Mouse (Mus musculus): ENCODE data around the gene Pomp.

The Pomp gene

DNA sequence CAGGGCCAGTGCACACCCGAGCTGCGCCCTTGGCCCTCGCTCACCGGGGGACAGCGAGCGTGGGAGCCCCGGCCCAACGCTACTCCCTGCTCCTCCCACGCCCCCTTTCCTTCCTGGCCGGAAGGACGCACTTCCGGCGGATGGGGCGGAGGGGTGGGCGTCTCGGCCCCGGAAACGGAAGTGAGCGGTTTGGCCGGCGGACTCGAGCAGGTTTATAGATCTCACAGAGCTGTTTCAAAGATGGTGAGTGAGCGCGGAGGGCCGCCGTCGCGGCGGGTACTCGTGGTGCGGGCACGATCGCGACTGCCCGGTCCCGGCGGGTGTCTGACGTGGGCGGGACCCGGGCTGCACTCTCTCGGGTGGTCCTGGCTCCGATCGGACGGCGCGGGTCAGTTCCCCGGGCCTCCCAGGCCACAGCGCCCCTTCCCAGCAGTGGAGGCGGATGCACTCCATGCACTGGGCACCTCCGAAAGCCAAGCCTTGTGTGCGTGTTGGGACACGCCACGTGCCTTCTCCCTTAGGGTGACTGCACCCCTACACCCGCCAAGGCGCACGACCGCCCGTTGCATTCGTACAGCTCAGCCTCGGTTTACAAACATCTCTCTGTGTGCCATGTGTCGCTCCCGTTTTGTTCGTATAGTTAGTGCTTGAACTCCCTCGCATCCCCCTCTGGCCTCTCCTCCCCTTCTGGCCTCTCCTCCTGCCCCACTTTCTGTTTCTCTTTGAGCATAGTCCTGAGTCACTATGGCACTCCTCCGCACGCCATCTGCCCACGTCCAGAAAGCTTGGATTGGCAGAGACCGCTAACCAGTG, at the start of gene Pomp:
Gene Pomp, plus strand, starts transcription at position 13 of the 813 bp plus-strand sequence.
- DNase-seq (ENCODE audit: low spot score) = peak; percentile 92

DNA sequence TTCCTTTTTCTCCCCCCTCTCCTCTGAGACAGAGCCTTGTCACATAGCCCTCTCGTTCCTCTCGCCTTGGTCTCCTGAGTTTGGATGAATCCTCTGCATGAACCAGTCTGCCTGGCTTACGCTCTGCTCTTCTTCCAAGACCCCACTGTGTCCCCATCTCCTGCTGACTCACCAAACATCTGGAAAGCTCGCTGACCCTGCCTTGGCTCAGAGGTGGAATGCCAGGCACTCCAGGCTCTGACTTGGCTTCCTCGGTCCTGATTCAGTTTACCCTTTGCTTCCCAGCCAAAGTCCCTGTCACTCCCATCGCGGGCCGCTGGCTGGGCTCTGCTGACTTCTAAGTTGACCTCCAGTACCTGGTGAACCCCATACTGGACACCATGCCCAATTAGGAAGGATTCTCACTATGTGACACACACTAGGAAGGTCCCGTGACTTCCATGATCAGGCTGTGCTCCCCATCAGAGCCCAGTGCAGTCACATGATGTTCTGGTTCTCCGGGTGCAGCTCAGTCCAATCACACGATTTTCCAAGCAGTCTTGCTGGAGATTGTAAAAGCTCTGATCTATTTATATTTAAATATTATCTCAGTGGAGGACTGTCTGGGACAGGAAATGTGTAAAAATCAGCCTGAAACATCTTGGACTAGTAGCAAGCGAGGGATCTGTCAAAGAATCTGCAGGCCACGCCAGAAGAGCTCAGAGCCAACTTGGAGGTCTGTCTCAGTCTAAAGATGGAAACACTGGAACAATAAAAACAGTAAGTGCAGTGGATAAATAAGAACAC, 47.8 kb upstream of the Pomp start:
- no peak for DNase-seq (ENCODE audit: low spot score)

DNA sequence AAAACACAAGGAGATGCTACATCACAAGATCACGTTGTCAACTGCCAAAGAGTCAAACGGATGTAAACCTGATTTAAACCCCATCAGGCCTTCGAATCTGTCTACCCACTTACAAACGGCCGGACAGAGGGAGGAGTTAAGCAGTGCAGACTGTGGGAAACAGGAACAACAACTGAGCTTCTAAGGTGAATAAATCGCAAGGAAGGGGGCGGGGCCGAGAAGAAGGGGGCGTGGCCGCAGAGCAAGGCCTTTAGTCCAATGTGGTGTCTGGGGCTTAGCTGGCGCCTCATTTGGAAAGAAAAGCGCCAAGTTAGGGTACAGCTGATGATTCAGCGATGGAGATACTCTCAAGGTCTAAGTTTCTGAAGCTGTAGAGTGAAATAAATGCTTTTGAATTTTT, 45.3 kb upstream of the Pomp start:
- no peak for DNase-seq (ENCODE audit: low spot score)

DNA sequence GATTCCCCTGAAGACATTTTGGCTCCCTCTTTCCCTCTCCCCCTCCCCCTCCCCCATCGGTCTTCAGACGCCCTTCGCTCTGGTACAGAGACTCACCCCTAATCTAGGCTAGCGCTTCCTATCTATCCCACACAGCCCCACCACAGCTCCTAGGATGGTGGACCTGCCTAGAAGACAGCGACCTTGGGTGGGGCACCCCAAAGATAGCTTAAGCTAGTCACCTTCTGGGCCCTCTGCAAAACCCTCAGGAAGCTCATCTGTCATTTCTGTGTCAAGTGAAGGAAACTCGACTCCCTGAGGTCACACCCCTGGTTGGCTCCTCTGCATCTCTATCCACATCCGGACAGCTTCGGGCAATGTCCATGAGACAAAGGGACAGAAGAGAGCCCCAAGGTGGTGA, 44.7 kb upstream of the Pomp start:
- DNase-seq (ENCODE audit: low spot score) = no peak

DNA sequence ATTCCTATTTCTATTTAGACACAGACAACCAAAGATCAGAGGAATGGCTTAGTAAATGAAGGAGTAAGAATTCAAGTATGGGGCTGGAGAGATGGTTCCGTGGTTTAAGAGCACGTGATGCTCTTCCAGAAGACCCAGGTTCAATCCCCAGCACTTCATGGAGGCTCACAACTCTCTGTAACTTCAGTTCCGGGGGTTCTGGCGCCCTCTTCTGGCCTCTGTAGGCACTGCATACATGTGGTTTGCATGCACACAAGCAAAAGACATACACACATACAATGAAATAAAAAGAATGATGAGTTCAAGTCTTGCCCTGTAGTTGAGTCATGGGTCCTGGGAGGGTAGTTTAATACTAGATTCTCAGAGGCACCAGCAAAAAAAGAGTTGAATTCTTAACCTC, 43.8 kb upstream of the Pomp start:
- DNase-seq (ENCODE audit: low spot score) = no peak

DNA sequence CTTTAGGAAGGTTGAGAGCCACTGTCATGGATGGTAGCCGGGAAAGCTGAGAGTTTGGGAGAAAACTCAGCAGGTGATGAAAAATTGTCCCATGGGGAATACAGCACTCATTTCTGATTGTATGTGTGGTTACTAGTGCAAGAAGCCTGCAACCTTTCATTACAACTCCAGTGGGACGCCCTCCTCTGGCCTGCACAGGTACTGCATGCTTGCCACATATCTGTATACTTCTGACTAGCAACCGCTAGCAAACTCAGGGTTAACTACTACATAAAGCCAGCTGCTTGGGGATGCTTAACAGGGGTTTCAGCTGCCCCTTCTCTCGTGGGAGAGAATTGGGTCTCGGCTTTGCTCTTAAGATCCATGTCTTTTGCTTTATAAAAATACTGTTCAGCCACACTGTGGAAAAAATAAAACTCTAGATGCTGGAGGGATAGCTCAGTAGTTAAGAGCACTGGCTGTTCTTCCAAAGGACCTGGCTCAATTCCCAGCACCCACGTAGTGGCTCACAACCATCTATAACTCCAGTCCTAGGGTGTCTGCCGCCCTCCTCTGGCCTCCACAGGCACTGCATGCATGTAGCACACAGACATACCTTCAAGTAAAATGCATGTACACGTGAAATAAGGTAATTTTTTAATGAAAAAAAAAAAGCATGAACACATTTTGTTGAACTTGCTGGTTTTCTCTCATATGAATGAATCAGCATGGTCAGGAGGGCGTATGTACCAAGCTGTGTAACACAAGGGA, 42.3 kb upstream of the Pomp start:
- no peak for DNase-seq (ENCODE audit: low spot score)

DNA sequence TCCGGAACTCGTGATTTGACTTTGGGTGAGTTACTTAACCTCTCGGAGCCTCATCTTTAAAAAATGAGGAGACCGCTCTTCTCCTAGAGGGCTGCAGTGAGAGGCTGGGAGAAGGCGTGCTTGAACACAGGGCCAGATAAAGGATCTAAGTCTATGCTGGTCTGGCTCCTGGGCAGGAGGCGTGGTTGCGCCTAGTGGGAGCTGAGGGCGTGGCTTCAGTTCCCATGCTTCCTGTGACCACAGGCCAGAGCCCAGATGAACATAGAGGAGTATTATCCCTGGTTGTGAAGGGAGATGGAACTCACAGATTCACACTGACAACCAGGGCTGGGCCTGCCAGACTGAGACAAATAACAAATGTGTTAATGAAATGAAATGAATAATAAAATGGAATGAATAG, 41.4 kb upstream of the Pomp start:
- DNase-seq (ENCODE audit: low spot score) = no peak

DNA sequence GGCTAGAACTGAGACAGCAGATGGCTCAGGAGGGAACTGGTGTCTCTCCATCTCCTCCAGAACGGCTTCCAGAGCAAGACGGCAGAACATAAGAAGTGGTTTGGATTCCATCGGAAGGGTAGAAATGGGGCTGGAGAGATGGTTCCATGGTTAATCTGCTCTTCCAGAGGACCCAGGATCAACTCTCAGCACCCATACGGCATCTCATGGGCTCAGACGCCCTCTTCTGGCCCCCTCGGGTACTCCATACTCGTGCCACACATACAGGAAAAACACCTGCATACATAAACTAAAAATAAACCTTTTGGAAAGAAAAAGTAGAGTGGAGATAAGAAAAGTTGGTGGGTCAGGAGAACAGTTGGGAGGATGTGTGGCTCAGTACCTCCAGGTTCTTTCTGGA, 40.4 kb upstream of the Pomp start:
- no peak for DNase-seq (ENCODE audit: low spot score)

DNA sequence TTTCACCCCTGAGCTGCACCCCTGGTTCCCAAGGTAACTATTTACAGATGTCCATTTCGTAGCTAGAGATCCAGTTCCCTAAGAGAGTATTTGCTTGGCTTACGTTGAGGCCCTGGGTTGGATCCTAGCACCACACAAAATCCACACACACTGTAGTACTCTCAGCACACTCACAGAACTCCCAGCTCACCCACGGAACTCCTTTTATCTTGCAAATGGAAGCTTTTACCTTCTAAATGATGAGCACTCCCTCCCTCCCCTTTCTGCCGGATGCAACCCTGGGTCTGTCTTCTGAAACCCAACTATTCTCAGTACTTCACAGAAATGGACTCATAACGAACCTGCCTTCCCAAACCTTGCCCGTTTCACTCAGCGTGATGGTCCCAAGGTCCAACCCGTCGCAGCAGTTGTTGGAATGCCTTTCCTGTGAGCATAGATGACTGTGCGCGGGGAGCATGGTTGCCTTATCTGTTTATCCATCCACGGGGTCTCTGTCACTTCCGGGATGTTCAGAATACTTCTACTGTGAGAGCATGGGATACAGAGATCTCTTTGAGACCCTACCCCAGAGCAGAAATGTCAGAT, 36.1 kb upstream of the Pomp start:
- no peak for DNase-seq (ENCODE audit: low spot score)

DNA sequence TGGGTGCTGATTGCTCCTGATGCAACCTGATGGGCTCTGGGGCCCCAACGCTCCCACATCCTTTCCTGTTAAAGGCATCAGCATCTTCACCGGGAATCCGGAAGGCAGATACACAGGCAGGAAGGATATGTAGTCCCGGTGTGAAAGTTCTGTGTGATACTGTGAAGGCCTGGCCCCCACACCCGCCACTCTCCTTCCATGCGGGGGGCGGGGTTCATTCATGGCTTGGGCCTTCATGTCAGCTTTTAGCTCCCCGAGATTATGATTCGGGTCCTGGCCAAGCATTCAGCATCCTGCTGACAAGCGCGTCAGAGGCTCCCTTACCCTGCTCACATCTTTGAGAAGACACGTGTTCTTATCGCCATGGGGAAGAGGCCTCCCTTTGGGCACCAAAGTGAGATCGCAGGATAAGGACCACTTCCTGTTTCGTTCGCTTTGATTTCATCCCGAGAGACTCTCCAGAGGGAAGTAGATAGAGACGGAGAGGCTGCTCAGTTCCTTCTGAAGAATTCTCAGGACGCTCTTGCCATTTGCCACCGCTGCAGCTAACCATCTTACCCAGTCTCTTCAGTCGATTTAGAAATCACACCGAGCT, 34.8 kb upstream of the Pomp start:
- DNase-seq (ENCODE audit: low spot score) = no peak

DNA sequence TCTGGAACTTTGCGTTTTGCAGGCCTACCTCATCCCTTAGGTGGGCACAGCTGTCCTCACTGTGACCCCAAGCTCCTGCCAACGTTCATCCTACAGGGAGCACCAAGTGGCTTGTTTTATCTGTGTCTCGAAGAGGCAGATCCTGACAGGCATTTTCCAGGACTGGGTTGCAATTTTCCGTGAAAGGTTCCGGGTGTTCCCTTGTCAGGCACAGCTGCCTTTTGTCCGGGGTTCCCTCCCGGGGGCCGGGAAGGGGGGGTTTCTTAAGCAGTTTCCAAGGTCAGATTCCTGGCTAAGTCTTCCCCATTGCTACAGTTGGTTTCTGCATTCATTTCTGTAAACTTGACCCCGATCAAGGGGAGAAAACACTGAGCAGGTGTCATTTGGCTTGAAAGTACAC, 34.2 kb upstream of the Pomp start:
- DNase-seq (ENCODE audit: low spot score) = no peak

DNA sequence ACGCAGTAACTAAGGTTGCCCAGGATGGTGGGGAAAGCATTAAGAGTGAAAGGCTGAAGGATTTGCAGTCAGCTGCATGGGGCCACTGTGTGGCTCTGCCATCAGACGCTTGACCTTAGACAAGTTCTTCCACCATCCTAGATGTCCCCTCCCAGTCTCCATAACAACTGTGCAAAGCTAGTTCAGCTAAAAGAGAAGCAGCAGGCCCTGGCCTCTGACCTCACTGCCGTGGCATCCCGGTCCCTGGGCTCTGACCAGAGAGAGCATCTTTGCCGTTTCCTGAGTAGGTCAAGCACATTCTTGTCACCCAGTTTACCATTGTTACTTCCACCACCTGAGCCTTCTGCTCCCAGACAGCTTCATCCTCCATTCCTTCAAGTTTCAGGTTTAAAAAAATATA, 33.7 kb upstream of the Pomp start:
- no peak for DNase-seq (ENCODE audit: low spot score)

DNA sequence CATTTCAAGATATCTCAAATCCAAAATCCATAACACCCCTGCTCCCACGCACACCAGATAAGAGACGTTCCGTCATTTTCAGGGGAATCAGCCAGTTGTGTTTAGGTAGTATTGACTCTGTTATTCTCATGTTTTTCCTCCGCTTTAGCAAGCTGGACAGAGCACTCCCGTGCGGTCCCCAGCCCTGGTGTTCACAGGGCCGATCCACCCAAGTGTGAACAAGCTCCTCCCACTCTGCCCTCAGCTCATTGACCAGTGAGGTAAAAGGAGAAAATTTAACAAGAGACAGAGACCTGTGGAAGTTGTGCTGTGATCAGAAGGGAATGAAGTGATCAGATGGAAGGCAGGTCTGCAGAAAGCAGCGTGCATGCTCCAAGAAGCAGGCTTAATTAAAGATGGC, 31.4 kb upstream of the Pomp start:
- no peak for DNase-seq (ENCODE audit: low spot score)

DNA sequence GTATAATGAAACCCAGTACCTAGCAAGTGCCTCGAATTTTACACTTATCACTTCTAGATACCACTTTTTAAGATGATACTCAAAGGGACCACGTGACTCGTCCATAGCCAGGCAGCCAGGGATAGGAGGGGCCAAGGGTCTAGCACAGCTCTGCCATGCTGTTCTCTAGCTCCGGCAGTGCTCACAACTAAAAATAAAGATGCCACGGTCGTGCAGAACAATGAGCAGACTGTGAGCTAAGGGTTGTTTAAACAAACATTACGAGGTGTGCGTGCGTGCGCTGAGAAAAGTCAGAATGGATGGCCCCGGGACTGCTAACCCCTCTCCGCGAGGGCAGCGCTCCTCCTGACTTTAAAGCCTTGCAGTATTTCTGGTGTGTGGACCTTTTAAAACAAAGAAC, 27.4 kb upstream of the Pomp start:
- no peak for DNase-seq (ENCODE audit: low spot score)

DNA sequence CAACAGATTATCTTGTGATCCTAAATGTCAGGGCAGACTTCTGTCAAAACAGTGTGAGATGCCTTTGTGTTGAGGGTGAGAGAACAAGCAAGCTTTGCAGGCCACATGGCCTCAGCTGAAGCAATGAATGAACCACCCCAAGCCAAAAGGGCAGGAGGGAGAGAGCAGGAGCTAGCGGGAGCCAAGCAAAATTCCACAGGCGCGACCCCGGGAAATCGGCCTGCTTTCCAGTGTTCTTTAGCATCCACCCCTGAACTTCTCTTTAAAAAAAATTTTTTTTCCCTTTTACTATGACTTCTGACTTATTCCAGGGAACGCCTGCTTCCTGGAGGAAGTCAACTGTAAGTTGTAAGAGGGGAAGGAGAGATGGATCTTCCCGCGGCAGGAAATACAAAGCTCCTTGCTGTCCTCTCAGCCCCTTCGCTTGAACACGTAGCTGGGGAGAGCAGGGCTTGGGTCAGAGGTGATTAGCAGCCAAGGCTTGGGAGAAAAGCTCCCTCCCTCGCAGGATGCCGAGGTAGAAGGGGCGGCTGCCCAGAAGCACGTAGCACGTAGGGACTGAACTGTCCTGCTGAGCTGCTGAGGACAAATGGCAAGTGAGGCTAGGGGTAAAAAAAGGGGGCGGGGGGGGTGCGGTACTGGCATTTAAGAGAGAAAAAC, 25.3 kb upstream of the Pomp start:
- DNase-seq (ENCODE audit: low spot score) = no peak

DNA sequence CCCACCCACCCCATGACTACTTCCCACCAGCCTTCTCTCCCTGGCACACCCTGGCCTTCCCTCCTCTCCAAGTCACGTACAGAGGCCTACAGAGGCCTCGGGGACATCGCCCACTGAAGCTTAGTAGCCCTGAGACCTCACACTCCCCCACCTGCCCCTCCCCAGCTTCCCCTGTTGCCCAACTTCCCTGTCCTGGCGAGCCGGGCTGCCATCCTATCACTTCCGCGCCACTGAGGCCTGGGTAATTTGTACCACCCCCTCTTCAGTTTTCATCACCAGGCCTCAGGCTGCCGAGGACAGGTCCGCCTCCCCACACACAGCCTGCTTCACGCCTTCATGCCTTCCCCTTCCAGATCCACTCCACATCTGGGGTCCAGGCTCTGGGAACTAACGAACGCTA, 20.8 kb upstream of the Pomp start:
- DNase-seq (ENCODE audit: low spot score) = no peak

DNA sequence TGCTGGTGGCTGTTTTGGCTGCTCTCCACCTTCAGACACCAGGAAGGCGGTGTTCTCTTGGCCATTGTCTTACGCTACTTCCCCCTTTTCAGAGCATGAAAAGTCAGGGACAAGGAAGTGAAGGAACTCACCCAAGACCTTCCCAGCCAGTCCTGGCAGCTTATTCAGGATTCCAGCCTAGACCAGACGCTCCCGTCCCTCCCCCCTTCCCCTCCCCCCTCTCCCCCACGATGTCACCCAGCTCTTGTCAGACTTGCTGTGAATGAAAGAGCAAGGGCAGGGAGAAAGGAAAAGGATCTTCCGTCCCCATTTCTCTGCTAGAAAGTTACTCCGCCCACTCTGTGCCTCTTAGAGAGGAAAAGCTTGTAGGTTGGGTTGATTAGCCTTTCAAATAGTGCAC, 16.9 kb upstream of the Pomp start:
- no peak for DNase-seq (ENCODE audit: low spot score)

DNA sequence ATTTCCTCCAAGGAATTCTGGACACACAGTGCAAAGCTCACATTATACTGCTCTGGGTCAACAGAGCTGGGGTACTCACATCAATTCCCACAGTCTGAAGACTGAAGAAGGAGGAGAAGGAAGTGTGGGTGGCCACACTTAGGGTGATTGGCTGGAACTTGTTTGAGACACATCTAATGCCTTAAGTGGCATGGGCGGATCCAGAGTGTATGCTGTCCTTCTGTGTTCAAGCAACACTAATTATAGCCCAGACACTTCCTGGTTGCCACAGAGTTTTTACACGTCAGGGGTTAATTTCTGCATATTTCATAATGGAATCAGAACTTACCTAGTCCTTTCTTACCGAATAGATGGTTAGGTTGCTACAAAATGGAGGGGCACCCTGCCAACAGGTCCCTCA, 14.9 kb upstream of the Pomp start:
- DNase-seq (ENCODE audit: low spot score) = no peak

DNA sequence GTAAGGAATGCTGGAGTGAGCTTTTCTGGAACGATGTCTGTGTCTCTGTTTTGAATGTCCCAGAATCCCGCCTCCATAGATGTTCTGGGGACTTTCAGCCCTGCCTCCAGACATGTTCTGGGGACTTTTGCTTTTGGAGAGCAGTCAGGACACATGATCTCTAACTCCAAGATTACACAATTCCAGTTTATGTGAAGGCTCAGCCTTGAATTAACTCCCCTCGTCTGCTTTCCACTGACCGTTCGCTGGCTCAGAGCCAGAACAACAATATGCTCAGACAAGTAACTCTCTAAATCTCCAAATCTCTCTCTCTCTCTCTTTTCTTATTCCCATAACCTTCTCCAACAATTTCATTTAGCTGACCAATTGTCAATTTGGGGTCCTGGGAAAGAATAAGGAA, 12.9 kb upstream of the Pomp start:
- no peak for DNase-seq (ENCODE audit: low spot score)

DNA sequence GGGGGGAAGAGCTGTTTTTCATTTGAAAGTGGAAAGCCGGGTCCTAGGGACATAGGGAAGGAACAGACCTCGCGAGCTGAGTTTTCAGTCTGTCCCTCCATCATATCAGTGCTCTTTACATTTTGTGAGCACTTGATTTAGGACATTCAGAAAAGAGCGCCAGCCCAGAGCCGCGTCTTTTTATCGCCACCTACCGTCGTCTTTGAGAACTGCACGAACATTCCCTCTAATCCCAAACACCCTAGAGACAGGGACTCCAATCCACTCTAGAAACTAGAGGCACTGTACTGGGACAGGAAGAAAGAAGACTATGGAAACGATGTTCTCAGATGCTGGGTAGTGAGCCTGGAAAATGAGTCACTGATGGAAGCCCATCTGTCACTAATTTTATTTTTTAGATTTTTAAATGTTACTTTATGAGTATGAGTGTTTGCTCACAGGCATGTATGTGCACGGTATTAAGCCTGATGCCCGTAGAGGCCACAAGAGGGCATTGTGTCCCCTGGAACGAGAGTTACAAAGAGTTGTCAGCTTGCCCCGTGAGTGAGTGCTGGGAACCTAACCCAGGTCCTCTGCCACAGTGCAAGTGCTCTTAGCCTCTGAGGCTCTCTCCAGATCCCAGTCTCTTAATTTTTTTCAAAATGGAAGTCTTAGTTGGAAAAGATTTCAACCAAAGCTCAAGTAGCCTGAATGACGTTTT, 11.9 kb upstream of the Pomp start:
- DNase-seq (ENCODE audit: low spot score) = peak; percentile 41

DNA sequence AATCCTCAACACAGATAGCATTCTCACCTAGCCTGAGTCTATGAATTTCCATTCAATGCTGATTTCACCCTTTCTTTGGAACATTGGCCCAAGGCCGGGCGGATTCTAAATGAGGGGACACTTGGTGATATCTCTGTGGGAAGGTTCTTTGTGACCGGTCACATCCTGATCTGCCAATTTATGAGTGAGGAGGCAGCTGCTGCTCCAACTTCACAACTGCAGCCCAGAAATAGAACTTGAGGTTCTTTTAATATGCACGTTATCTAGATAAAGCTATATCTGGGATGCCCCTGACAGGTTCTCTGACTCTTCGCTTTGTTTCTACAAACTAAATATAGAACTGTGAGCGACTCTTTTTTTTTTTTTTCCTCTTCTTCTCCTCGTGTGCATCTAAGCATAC, 10.1 kb upstream of the Pomp start:
- DNase-seq (ENCODE audit: low spot score) = no peak
